Mouse (Mus musculus) gastrocnemius, adult 18-20 months (tissue): ENCODE measurements around the gene Rsph9. TPM values are rescaled to one million over a fixed set of nuclear protein-coding genes. Genes with fewer than 3 reads are reported as not detected.
A peak's percentile ranks its signal among the peaks of the same experiment; 100 is the strongest.

Source experiments
- DNase-seq: peaks from one replicate; pipeline ENCODE4 v3.0.0; 2021; ENCODE audit warnings: low spot score
- total RNA-seq, 2 experiments: library from RNA; stranded (reverse); gene quantifications; 2 replicates each; pipeline ENCODE4 v1.2.3; 2021

Gene Rsph9
- total RNA-seq, 2 experiments from 2014 or later = 0.47 to 0.57 TPM

GRCm38 (mm10) chr17:46102608-46103159 lies 41.3 kb downstream of the Rsph9 start:
- no peak for DNase-seq

GRCm38 (mm10) chr17:46101906-46102305 lies 42.1 kb downstream of the Rsph9 start:
- DNase-seq = no peak

GRCm38 (mm10) chr17:46098525-46098924 lies 45.5 kb downstream of the Rsph9 start:
- DNase-seq = no peak

GRCm38 (mm10) chr17:46091899-46092298 lies 52.1 kb downstream of the Rsph9 start:
- DNase-seq = no peak

GRCm38 (mm10) chr17:46091351-46091750 lies 52.7 kb downstream of the Rsph9 start:
- no peak for DNase-seq

- no peak for DNase-seq
Measured at GRCm38 (mm10) chr17:46086341-46086870, 57.6 kb downstream of the Rsph9 start.

- DNase-seq = peak; percentile 69
Measured at GRCm38 (mm10) chr17:46084091-46084501, 59.9 kb downstream of the Rsph9 start.

- DNase-seq = no peak
Measured at GRCm38 (mm10) chr17:46083381-46083780, 60.6 kb downstream of the Rsph9 start.

GRCm38 (mm10) chr17:46081657-46082056 lies 62.4 kb downstream of the Rsph9 start:
- DNase-seq = peak; percentile 85

GRCm38 (mm10) chr17:46081042-46081441 lies 63.0 kb downstream of the Rsph9 start:
- no peak for DNase-seq

- DNase-seq = no peak
Measured at GRCm38 (mm10) chr17:46080388-46080787, 63.6 kb downstream of the Rsph9 start.

GRCm38 (mm10) chr17:46079037-46079436 lies 65.0 kb downstream of the Rsph9 start:
- DNase-seq = no peak

GRCm38 (mm10) chr17:46077921-46078534 lies 66.0 kb downstream of the Rsph9 start:
- peak; percentile 47 for DNase-seq

GRCm38 (mm10) chr17:46076260-46076551 lies 67.8 kb downstream of the Rsph9 start:
- no peak for DNase-seq

- DNase-seq = no peak
Measured at GRCm38 (mm10) chr17:46075551-46076259, 68.3 kb downstream of the Rsph9 start.

- no peak for DNase-seq
Measured at GRCm38 (mm10) chr17:46075116-46075485, 68.9 kb downstream of the Rsph9 start.

- DNase-seq = no peak
Measured at GRCm38 (mm10) chr17:46074398-46075115, 69.5 kb downstream of the Rsph9 start.

- peak; percentile 67 for DNase-seq
Measured at GRCm38 (mm10) chr17:46073730-46074301, 70.2 kb downstream of the Rsph9 start.
